Mouse (Mus musculus): ENCODE results near the gene Epha1. TPM values are rescaled to one million over a fixed set of nuclear protein-coding genes. Genes with fewer than 3 reads are reported as not detected.
A peak's percentile ranks its signal among the peaks of the same experiment; 100 is the strongest.

Epha1 gene
- polyA plus RNA-seq, 1 experiment from 2014 or later, result 5.1 TPM

GRCm38 (mm10) chr6:42381916-42382381 lies 8.9 kb upstream of the Epha1 start:
- 62% methylated on average over 9 of the region's 9 CpGs for WGBS

DNA sequence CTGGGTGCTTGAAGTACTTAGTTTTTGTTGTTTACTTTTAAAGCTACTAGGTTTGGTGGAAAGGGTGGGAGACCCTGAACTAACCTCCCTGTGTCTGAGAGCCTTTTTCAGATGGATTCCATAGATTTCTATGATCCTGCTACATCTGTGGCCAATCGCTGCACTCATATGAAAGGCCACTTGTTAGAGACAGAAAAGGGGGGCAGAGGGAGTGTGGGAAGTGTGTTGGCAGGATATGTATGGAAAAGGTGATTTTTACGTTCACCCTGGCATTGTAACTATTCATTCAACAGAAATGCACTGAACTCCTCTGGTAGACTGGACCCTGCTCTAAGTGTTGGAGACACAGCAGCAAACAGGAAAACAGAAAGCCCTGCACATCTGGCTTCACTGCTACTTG lies 8.2 kb upstream of the Epha1 start:
- H3K4me1 ChIP-seq, result peaks cover 12% of the 10 kb centered on the region
- no peaks in the 10 kb centered on the region for H3K9me3 ChIP-seq
- 49% methylated on average over 2 of the region's 2 CpGs for WGBS
- no peak overlapping the region for H3K4me3 ChIP-seq
- no peaks in the 10 kb centered on the region for H3K27me3 ChIP-seq (replicated peaks; ENCODE audit: low read depth, poor library complexity, severe bottlenecking)
- no peak for DNase-seq (ENCODE audit: low spot score)
- no peaks in the 10 kb centered on the region for H3K36me3 ChIP-seq (replicated peaks)
- H3K27ac ChIP-seq (replicated peaks), result no peak overlapping the region

More at GRCm38 (mm10) chr6:42381916-42382381, 8.9 kb upstream of the Epha1 start:
- no peaks in the 10 kb centered on the region for H3K36me3 ChIP-seq (replicated peaks)
- peaks cover 10% of the 10 kb centered on the region for H3K4me1 ChIP-seq
- no peak for DNase-seq (ENCODE audit: low spot score)
- peak overlapping the region; percentile 30; the same call in 1 of the 2 replicates for H3K27ac ChIP-seq (replicated peaks)
- H3K4me3 ChIP-seq, result no peak overlapping the region
- no peaks in the 10 kb centered on the region for H3K9me3 ChIP-seq
- no peaks in the 10 kb centered on the region for H3K27me3 ChIP-seq (replicated peaks; ENCODE audit: low read depth, poor library complexity, severe bottlenecking)

DNA sequence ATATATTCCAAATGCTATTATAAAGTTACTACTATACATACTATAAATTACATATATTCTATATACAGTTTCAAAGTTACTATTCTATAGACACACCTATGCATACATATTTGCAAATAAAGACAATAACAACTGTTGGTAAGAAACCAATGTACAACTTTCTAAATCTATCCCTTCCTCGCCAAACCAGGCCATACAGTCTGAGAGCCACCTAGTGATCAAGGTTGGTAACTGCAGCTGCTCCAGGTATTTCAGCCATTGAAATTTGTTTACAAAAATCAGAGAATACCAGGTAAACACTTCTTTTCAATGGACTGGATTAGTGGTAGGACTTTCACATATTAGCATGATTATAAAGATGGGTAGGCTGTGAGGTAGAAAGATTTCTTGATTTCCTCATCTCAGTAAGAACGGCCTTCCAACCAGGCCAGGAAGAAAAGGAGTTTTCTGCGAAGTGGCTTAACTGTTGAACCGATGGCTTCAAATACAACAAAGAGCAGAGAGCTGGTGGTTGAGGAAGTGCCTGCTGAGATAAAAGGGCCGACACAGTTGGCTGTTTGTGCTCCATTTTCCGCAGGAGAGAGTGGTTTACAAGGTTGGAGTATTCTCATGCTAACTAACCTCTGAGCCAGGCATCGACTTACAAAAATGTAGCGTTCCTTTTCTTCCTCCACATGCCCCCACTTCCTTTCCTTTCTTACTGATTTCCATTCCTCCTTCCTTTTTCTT lies 7.5 kb upstream of the Epha1 start:
- Histone ChIP-seq H3K27me3 (replicated peaks; ENCODE audit: low read depth, poor library complexity, severe bottlenecking) (no peaks in the 10 kb centered on the region), H3K9me3 (no peaks in the 10 kb centered on the region), H3K4me1 (peaks cover 12% of the 10 kb centered on the region), H3K4me3 (no peak overlapping the region), H3K36me3 (replicated peaks) (no peaks in the 10 kb centered on the region), H3K27ac (replicated peaks) (no peak overlapping the region)
- WGBS, result 7% methylated on average over 8 of the region's 8 CpGs
- DNase-seq (ENCODE audit: low spot score), result peak; percentile 46

- Histone ChIP-seq H3K4me3 (no peak overlapping the region), H3K27ac (replicated peaks) (no peak overlapping the region), H3K36me3 (replicated peaks) (no peaks in the 10 kb centered on the region), H3K27me3 (replicated peaks; ENCODE audit: low read depth, poor library complexity, severe bottlenecking) (no peaks in the 10 kb centered on the region), H3K4me1 (peaks cover 12% of the 10 kb centered on the region), H3K9me3 (no peaks in the 10 kb centered on the region)
- no peak for DNase-seq (ENCODE audit: low spot score)
- whole genome bisulfite sequencing, result 51% methylated on average over 3 of the region's 3 CpGs
Measured at GRCm38 (mm10) chr6:42379551-42379950, 6.5 kb upstream of the Epha1 start.

- DNase-seq (ENCODE audit: low spot score), result no peak
- H3K27ac ChIP-seq (replicated peaks), result no peak overlapping the region
- WGBS, result 78% methylated on average over 5 of the region's 5 CpGs
Measured at GRCm38 (mm10) chr6:42377280-42377679, 4.2 kb upstream of the Epha1 start.

DNA sequence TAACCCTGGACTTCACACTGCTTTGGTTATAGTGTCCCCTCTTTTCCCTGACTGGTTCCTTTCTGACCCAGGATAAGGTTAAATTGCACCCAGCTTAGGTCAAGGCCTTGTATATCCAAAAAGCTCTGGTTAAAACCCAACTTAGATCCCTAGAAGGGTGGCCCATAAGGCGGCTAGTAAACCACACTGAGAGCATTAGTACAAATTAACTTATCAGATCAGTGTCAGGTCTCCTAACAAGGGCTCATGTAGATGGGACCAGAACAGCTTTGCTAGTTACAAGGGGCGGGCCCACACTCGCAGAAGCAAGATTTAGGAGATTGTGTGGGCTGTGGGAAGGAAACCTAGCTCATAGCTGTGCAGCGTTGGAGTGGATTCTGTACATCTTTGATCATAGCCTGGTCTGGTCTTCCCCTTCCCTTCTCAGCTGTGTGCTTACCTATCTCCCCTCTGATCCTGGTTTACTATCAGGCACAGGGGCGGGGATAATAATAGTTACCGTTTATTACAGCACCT lies 3.5 kb upstream of the Epha1 start:
- peaks cover 30% of the 10 kb centered on the region for H3K4me1 ChIP-seq
- H3K27ac ChIP-seq (replicated peaks), result no peak overlapping the region
- H3K27me3 ChIP-seq (replicated peaks; ENCODE audit: low read depth, poor library complexity, severe bottlenecking), result peaks cover 15% of the 10 kb centered on the region
- no peaks in the 10 kb centered on the region for H3K36me3 ChIP-seq (replicated peaks)
- no peak overlapping the region for H3K4me3 ChIP-seq
- H3K9me3 ChIP-seq, result no peaks in the 10 kb centered on the region
- no peak for DNase-seq (ENCODE audit: low spot score)
- 75% methylated on average over 6 of the region's 6 CpGs for WGBS

More at GRCm38 (mm10) chr6:42377280-42377679, 4.2 kb upstream of the Epha1 start:
- Histone ChIP-seq H3K36me3 (replicated peaks) (no peaks in the 10 kb centered on the region), H3K4me1 (peaks cover 31% of the 10 kb centered on the region), H3K27me3 (replicated peaks; ENCODE audit: low read depth, poor library complexity, severe bottlenecking) (peaks cover 9% of the 10 kb centered on the region), H3K4me3 (no peak overlapping the region), H3K9me3 (no peaks in the 10 kb centered on the region)

GRCm38 (mm10) chr6:42376016-42376415 lies 2.9 kb upstream of the Epha1 start:
- no peak overlapping the region for H3K27ac ChIP-seq (replicated peaks)
- H3K4me1 ChIP-seq, result peaks cover 30% of the 10 kb centered on the region
- H3K36me3 ChIP-seq (replicated peaks), result no peaks in the 10 kb centered on the region
- DNase-seq (ENCODE audit: low spot score), result no peak
- H3K27me3 ChIP-seq (replicated peaks; ENCODE audit: low read depth, poor library complexity, severe bottlenecking), result peaks cover 21% of the 10 kb centered on the region
- no peak overlapping the region for H3K4me3 ChIP-seq
- no peaks in the 10 kb centered on the region for H3K9me3 ChIP-seq
- WGBS, result 51% methylated on average over 4 of the region's 4 CpGs

- no peaks in the 10 kb centered on the region for H3K9me3 ChIP-seq
- H3K36me3 ChIP-seq (replicated peaks), result no peaks in the 10 kb centered on the region
- DNase-seq (ENCODE audit: low spot score), result no peak
- peaks cover 33% of the 10 kb centered on the region for H3K4me1 ChIP-seq
- 83% methylated on average over 2 of the region's 2 CpGs for WGBS
- no peak overlapping the region for H3K27ac ChIP-seq (replicated peaks)
- H3K27me3 ChIP-seq (replicated peaks; ENCODE audit: low read depth, poor library complexity, severe bottlenecking), result peaks cover 26% of the 10 kb centered on the region
- H3K4me3 ChIP-seq, result no peak overlapping the region
Measured at GRCm38 (mm10) chr6:42375131-42375530, 2.1 kb upstream of the Epha1 start.

DNA sequence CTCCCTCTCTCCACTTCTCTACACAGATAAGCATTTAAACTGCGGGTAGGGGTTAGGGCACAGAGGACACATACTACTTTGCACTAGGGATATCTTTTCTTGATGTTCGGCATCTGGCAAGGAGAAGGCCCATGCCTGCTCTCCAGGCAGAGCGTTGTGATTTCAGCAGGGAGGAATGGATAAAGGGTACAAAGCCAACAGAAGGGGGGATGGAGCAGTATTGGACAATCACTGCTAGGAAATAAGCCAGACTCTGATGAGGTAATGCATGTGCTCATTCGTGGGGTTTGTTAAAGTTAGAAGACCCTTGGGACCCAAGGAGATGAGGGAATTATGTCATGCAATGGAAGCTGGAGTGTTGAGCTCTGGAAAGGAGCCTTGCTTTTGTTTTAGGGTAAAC lies 1.6 kb upstream of the Epha1 start:
- Histone ChIP-seq H3K27ac (replicated peaks) (no peak overlapping the region), H3K27me3 (replicated peaks; ENCODE audit: low read depth, poor library complexity, severe bottlenecking) (peaks cover 26% of the 10 kb centered on the region), H3K36me3 (replicated peaks) (no peaks in the 10 kb centered on the region), H3K4me1 (peaks cover 37% of the 10 kb centered on the region), H3K9me3 (no peaks in the 10 kb centered on the region), H3K4me3 (no peak overlapping the region)
- 74% methylated on average over 4 of the region's 4 CpGs for WGBS
- no peak for DNase-seq (ENCODE audit: low spot score)

DNA sequence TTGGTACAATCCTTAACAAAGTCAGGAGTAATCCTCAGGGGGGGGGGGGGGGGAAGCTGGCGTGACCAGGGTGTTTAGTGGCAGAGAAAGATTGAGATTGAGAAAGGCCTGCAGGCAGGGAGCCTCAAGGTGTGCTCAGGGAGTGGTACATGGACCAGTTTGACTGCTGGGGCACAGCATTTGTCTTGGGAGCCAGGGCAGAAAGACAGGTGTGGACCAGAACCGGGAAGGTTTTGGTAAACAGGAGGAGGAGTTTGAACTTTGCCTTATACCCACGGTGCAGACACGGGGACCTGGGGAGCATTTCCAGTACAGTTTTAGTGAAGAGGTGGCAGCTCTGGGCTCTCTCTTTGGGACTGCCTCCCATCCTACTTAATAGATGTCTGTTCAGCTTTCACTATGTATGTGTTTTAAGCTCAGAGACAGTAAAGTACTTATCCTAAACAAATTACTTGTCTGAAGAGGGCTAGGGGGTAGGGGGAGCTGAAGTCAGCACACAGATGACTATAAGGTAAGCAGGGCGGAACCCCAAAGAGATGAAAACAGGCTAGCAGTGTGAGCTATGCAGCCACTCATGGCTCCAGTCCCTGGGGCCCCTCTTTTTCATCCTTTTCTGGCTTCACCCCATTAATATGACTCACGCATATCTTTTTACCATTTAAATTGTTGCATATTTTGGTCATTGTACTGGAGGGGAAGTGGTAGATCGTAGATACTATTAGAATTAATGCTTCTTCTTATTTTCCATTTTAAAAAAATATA lies 782 bp upstream of the Epha1 start:
- no peak overlapping the region for H3K27ac ChIP-seq (replicated peaks)
- peak overlapping the region; percentile 71 for H3K4me3 ChIP-seq
- H3K27me3 ChIP-seq (replicated peaks; ENCODE audit: low read depth, poor library complexity, severe bottlenecking), result peaks cover 26% of the 10 kb centered on the region
- no peaks in the 10 kb centered on the region for H3K36me3 ChIP-seq (replicated peaks)
- H3K4me1 ChIP-seq, result peaks cover 39% of the 10 kb centered on the region
- WGBS, result 44% methylated on average over 7 of the region's 7 CpGs
- DNase-seq (ENCODE audit: low spot score), result no peak
- no peaks in the 10 kb centered on the region for H3K9me3 ChIP-seq

DNA sequence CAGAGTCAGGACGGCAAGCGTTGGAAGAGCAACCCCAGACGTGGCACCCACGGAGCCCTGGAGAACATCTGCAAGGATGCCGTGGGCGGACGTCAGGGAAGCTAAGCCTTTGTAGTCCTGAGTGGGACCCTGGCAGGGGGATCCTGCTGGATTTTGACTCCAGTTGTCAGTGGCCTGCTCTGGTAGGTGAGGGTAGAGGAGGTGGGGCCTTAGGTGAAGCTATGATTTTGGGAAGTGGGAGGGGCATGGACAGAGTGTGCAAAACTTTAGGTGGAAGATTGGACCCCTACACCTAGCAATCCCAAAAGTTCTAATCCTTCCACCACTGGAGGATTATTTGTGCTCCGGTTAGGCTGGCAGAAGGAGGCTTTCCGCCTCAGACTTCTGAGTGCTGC lies 650 bp downstream of the Epha1 start:
- DNase-seq (ENCODE audit: low spot score), result no peak

DNA sequence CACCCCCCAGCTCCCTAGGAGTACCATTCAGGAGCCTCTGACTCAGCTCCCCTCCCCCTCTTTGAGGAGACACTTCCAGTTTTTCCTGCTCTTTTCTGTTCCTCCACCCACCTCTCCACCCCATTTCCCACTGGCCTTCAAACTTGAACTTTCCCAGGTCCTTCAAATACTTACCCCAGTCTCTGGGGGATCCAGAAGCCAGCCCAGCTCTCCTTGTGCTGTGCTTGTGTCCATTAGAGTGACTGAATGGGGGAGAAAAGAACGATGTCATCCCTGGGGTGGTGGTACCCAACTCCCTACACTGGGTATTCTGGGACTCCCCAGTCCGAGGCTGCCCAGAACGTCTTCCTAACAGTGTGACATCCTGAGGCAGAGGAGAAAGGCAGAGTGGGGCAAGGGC lies 1.1 kb downstream of the Epha1 start:
- no peak for DNase-seq (ENCODE audit: low spot score)
- no peak overlapping the region for H3K27ac ChIP-seq (replicated peaks)
- H3K27me3 ChIP-seq (replicated peaks; ENCODE audit: low read depth, poor library complexity, severe bottlenecking), result peaks cover 32% of the 10 kb centered on the region
- H3K9me3 ChIP-seq, result no peaks in the 10 kb centered on the region
- H3K36me3 ChIP-seq (replicated peaks), result no peaks in the 10 kb centered on the region
- 4% methylated on average over 3 of the region's 3 CpGs for WGBS
- peaks cover 39% of the 10 kb centered on the region for H3K4me1 ChIP-seq
- peak overlapping the region; percentile 71 for H3K4me3 ChIP-seq

More for the DNA sequence above, 650 bp downstream of the Epha1 start:
- Histone ChIP-seq H3K27me3 (replicated peaks; ENCODE audit: low read depth, poor library complexity, severe bottlenecking) (peaks cover 30% of the 10 kb centered on the region), H3K4me3 (peak overlapping the region; percentile 71), H3K36me3 (replicated peaks) (no peaks in the 10 kb centered on the region), H3K4me1 (peaks cover 39% of the 10 kb centered on the region), H3K27ac (replicated peaks) (no peak overlapping the region; the same call in 1 of the 2 replicates), H3K9me3 (no peaks in the 10 kb centered on the region)
- 11% methylated on average over 9 of the region's 9 CpGs for WGBS
